ENCODE assay signal across 16 mouse cellular contexts in genomic region chr9:71254380-71254779, GRCm38 (mm10).
"Had no signal": no experiment of that assay in that cellular context is flagged by ENCODE, and none has a peak within 500 bp of the region (broad histone marks: within the 10 kb centered on the region; RNA-seq: fewer than 3 reads in every experiment).

No protein-coding gene starts in this region.

- H3K36me3 ChIP-seq: liver, embryonic 13.5 days; liver, embryonic 15.5 days; lung, embryonic 15.5 days; midbrain, embryonic 13.5 days; midbrain, embryonic 15.5 days; neural tube, embryonic 12.5 days had no signal

- H3K27ac ChIP-seq: liver, embryonic 13.5 days; liver, embryonic 15.5 days; lung, embryonic 15.5 days; macrophage; midbrain, embryonic 13.5 days; midbrain, embryonic 15.5 days; neural tube, embryonic 12.5 days had no signal

- DNase-seq: liver, embryonic 13.5 days; liver, postnatal 0 days; lung, postnatal 10 days; lung, postnatal 36 days; right cerebral cortex, postnatal 14 days; thymus, adult 2 months; thymus, postnatal 25 days; thymus, postnatal 4 days had no signal

- H3K4me3 ChIP-seq: liver, embryonic 13.5 days; liver, embryonic 15.5 days; lung, embryonic 15.5 days; megakaryocyte, embryonic 14.5 days; midbrain, embryonic 13.5 days; midbrain, embryonic 15.5 days; neural tube, embryonic 12.5 days had no signal

- H3K4me2 ChIP-seq: liver, embryonic 13.5 days; liver, embryonic 15.5 days; lung, embryonic 15.5 days; midbrain, embryonic 11.5 days; midbrain, embryonic 13.5 days; midbrain, embryonic 15.5 days; neural tube, embryonic 12.5 days had no signal

- H3K4me1 ChIP-seq: liver, embryonic 13.5 days; liver, embryonic 15.5 days; megakaryocyte, embryonic 14.5 days; midbrain, embryonic 13.5 days; midbrain, embryonic 15.5 days; neural tube, embryonic 12.5 days had no signal

- ATAC-seq: liver, postnatal 0 days; midbrain, embryonic 13.5 days; midbrain, embryonic 15.5 days had no signal

- H3K9ac ChIP-seq: liver, embryonic 13.5 days; liver, embryonic 15.5 days; liver, postnatal 0 days; lung, embryonic 15.5 days; midbrain, embryonic 13.5 days; midbrain, embryonic 15.5 days; neural tube, embryonic 12.5 days had no signal

- H3K9me3 ChIP-seq: liver, embryonic 13.5 days; liver, embryonic 15.5 days; lung, embryonic 15.5 days; megakaryocyte, embryonic 14.5 days; midbrain, embryonic 13.5 days; midbrain, embryonic 15.5 days; neural tube, embryonic 12.5 days had no signal

- H3K27me3 ChIP-seq: liver, embryonic 13.5 days; liver, embryonic 15.5 days; midbrain, embryonic 13.5 days; midbrain, embryonic 15.5 days; neural tube, embryonic 12.5 days had no signal
